Mouse (Mus musculus) liver, embryonic 16.5 days (tissue): ENCODE results near the gene Inka1. TPM values are rescaled to one million over a fixed set of nuclear protein-coding genes. Genes with fewer than 3 reads are reported as not detected.
A peak's percentile ranks its signal among the peaks of the same experiment; 100 is the strongest.

Experiments used
- ATAC-seq: fragments of 200-750 bp; cut with Nextera tagmentation; 2 replicates; pipeline ENCODE4 v1.8.0; 2017; ENCODE audit warnings: low read depth, mild to moderate bottlenecking, moderate number of reproducible peaks, moderate library complexity
- H3K27ac ChIP-seq: fragments of 300-500 bp; sonication (generic); 2 replicates; pipeline ENCODE4 v1.5.1; 2014; ENCODE audit warnings: mild to moderate bottlenecking, low read length
- H3K27me3 ChIP-seq: fragments of 300-500 bp; sonication (generic); 2 replicates; pipeline ENCODE4 v1.6.1; 2014; ENCODE audit warnings: low read depth, low read length, mixed read lengths; ENCODE audit not compliant: control insufficient read depth, insufficient read depth
- H3K36me3 ChIP-seq: fragments of 300-500 bp; sonication (generic); 2 replicates; pipeline ENCODE4 v1.6.1; 2014; ENCODE audit warnings: mild to moderate bottlenecking; ENCODE audit not compliant: control insufficient read depth, insufficient read depth
- H3K4me1 ChIP-seq: fragments of 300-500 bp; sonication (generic); 2 replicates; pipeline ENCODE4 v1.6.1; 2014; ENCODE audit warnings: low read depth, low read length, mixed read lengths; ENCODE audit not compliant: control insufficient read depth
- H3K4me2 ChIP-seq: fragments of 300-500 bp; sonication (generic); 2 replicates; pipeline ENCODE4 v1.6.1; 2014; ENCODE audit warnings: low read depth, low read length, mixed read lengths
- H3K4me3 ChIP-seq: fragments of 300-500 bp; sonication (generic); 2 replicates; pipeline ENCODE4 v1.5.1; 2014; ENCODE audit warnings: low read depth, mild to moderate bottlenecking, low read length
- H3K9ac ChIP-seq: fragments of 300-500 bp; sonication (generic); 2 replicates; pipeline ENCODE4 v1.6.1; 2014; ENCODE audit warnings: low read depth, low read length
- H3K9me3 ChIP-seq: fragments of 300-500 bp; sonication (generic); replicated peaks from 2 replicates; pipeline ENCODE4 v1.6.1; 2016; ENCODE audit warnings: low read length; ENCODE audit not compliant: control insufficient read depth
- WGBS: fragments of 180-500 bp; shearing (Covaris S2); extraction: QIAGEN DNeasy Blood & Tissue Kit; methylation state at CpG from one replicate; pipeline ENCODE4 v1.1.7; 2014; ENCODE audit not compliant: insufficient replicate concordance; 5-methylcytosine and 5-hydroxymethylcytosine counted together
- polyA plus RNA-seq: library from polyadenylated mRNA; unstranded; fragments of >200 nt; fragmentation: Nextera tagmentation; extraction: Ambion mirVana; gene quantifications from 2 replicates; pipeline ENCODE4 v1.2.1, GENCODE M21; 2015

Gene Inka1
- polyA plus RNA-seq, 1 experiment from 2014 or later, result 46.1 TPM

- whole genome bisulfite sequencing, result 79% methylated on average over 10 of the region's 10 CpGs
- Histone ChIP-seq H3K27me3 (no peaks in the 10 kb centered on the region), H3K4me1 (peaks cover 24% of the 10 kb centered on the region)
Observed at GRCm38 (mm10) chr9:107949922-107950235, 35.8 kb downstream of the Inka1 start, which contains the start of gene Traip. TSS of gene Traip (plus strand) at chr9:107950136.

DNA sequence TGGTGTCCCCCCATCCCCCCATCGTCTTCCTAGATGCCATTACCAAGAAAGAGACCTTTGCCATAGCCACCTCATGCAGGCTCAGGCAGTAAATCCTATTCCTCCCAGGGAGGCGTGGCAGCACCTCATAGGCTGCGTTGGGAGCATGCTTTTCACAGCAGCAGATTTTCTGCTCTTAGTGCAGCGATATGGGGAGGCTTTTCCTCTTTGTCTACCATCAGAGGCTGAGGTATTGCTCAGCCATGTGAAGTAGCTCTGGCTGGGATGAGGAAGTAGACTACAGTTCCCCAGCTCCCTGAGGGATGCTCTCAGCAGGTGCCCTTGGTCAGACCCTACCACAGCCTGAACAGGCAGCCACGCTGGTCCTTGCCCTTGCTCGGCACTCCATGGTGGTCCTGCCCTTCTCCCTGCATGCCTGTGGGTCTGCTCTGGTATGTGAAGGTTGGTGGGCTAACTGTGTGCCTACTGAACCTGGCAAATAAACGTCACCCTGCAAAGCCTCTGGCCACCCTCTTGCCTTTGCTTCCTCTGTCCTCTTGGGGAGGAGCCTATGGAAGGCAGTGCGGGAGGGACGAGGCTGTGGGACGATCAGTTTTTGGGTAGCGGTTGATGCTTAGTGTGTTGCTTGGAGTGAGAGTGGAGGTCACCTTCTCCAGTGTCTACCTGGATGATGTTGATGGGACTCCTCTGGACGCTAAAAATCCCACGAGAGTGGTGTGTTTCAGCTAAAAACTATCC, 36.3 kb downstream of the Inka1 start:
- no peaks in the 10 kb centered on the region for H3K36me3 ChIP-seq
- H3K4me2 ChIP-seq, result no peak overlapping the region
- no peak overlapping the region for H3K9ac ChIP-seq
- H3K27me3 ChIP-seq, result no peaks in the 10 kb centered on the region
- no peaks in the 10 kb centered on the region for H3K9me3 ChIP-seq
- H3K27ac ChIP-seq, result no peak overlapping the region
- H3K4me3 ChIP-seq, result no peak overlapping the region
- 65% methylated on average over 13 of the region's 13 CpGs for WGBS
- no peak for ATAC-seq
- peaks cover 24% of the 10 kb centered on the region for H3K4me1 ChIP-seq

More at GRCm38 (mm10) chr9:107949922-107950235, 35.8 kb downstream of the Inka1 start, which contains the start of gene Traip:
- peak within 1 kb of the TSS; percentile 70 for H3K9ac ChIP-seq
- H3K9me3 ChIP-seq, result no peaks in the 10 kb centered on the region
- no peaks in the 10 kb centered on the region for H3K36me3 ChIP-seq
- ATAC-seq, result no peak
- H3K27ac ChIP-seq, result peak within 1 kb of the TSS; percentile 59
- H3K4me2 ChIP-seq, result peak within 1 kb of the TSS; percentile 69
- H3K4me3 ChIP-seq, result peak within 1 kb of the TSS; percentile 78

DNA sequence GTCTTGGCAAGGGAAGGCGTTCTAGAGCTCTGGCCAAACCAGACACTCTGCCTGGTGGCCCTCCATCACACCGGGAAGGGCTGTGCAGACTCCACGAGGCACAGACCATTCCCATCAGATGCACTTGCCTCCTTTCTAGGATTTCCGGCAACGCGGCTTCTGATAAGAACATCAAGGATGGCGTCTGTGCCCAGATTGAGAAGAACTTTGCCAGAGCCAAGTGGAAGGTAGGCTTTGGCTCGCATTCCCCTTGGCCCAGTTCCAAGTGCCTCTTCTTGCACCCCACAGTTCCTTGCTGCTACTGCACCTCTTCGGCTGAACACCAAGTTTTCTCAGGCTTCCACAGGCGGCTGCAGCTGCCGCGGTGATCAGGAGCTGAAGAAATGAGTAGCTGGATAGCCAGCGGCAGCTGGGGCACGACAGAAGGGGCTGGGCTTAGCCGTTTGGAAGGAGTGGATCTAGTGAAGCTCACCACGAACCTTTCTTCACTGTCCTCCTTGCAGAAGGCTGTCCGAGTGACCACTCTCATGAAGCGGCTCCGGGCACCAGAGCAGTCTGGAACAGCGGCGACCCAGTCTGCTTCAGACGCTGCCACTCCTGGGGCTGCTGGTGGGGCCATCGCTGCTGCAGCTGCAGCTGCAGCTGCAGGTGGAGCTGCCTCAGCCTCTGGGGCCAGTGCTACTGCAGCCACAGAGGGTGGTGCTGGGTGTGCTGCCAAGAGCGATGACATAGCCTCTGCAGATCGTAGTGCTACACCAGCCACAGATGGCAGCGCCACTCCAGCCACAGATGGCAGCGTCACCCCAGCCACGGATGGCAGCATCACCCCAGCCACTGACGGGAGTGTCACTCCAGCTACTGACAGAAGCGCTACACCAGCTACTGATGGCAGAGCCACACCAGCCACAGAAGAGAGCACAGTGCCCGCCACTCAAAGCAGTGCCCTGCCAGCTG, 38.2 kb downstream of the Inka1 start:
- 79% methylated on average over 31 of the region's 31 CpGs for WGBS
- ATAC-seq, result no peak
- Histone ChIP-seq H3K27me3 (no peaks in the 10 kb centered on the region), H3K27ac (no peak overlapping the region), H3K4me2 (no peak overlapping the region), H3K9me3 (no peaks in the 10 kb centered on the region), H3K4me3 (no peak overlapping the region), H3K4me1 (peaks cover 19% of the 10 kb centered on the region), H3K36me3 (no peaks in the 10 kb centered on the region), H3K9ac (no peak overlapping the region)

DNA sequence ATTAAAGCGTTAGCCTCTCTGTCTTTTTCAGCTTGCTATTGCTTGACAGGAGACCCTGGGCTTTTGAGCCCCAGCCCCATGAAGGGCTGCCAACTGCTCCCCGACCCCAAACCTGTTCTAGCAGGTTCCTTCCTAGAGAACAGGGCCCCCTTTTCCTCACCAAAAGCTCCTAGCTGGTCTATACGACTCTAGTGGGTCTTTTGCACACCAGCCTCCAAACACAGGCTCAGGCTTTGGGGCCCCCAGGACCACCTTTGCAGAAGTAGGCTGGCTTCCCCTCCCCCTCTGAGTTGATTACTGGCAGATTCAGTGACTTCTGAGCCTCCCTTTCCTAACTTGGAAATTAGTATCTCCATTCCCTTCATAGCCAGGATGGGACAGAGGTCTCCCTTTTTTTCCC, 48.8 kb downstream of the Inka1 start:
- Histone ChIP-seq H3K27ac (no peak overlapping the region), H3K36me3 (no peaks in the 10 kb centered on the region), H3K4me2 (no peak overlapping the region), H3K9ac (no peak overlapping the region), H3K4me3 (no peak overlapping the region), H3K9me3 (no peaks in the 10 kb centered on the region), H3K27me3 (peaks cover 47% of the 10 kb centered on the region), H3K4me1 (peaks cover 5% of the 10 kb centered on the region)
- 26% methylated on average over 3 of the region's 3 CpGs for WGBS
- no peak for ATAC-seq

DNA sequence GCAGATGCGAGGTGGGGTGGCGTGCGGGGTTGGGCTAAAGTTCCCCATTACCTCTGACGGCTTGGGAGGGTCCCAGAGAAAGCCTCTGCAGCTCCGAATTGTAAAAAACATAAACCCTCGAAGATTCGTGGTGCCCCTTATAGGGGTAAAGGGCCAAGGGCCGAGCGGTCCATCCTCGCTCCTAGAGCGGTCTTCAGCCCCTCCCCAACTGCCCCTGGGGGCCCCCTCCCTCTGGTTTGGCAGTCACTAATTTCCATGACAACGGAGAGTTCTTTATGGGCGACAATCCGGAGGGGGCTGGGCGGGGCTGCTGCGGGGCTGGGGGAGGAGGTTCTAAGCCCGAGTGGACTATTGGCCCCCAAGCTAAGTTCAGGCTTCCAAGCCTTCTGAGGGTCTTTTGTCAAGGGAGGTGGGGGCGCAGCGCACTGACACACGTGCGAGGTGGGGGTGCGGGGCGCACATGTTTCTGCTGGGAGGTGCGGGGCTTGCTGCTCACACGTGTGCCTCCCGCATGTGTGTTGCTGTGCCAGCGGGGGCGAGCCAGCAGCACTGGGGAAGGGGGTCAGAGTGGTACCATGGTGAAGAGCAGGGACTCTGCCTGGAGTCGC, 49.4 kb downstream of the Inka1 start:
- H3K27me3 ChIP-seq, result peaks cover 47% of the 10 kb centered on the region

GRCm38 (mm10) chr9:107935790-107936214, 49.9 kb downstream of the Inka1 start:
- Histone ChIP-seq H3K9ac (no peak overlapping the region), H3K27me3 (peaks cover 47% of the 10 kb centered on the region), H3K4me2 (peak overlapping the region; percentile 51), H3K27ac (no peak overlapping the region), H3K4me3 (peak overlapping the region; percentile 34), H3K4me1 (peaks cover 5% of the 10 kb centered on the region), H3K9me3 (no peaks in the 10 kb centered on the region), H3K36me3 (no peaks in the 10 kb centered on the region)
- ATAC-seq, result no peak
- under 1% methylated on average over 41 of the region's 41 CpGs for WGBS

More for the DNA sequence above, 49.4 kb downstream of the Inka1 start:
- Histone ChIP-seq H3K4me1 (peaks cover 5% of the 10 kb centered on the region), H3K27ac (no peak overlapping the region), H3K4me2 (peak overlapping the region; percentile 51), H3K4me3 (peak overlapping the region; percentile 34), H3K36me3 (no peaks in the 10 kb centered on the region), H3K9me3 (no peaks in the 10 kb centered on the region), H3K9ac (no peak overlapping the region)
- 5% methylated on average over 29 of the region's 29 CpGs for whole genome bisulfite sequencing
- ATAC-seq, result no peak

GRCm38 (mm10) chr9:107935374-107935773, 50.3 kb downstream of the Inka1 start, which contains the start of gene Camkv:
TSS of gene Camkv (plus strand) at chr9:107935674.
- no peak within 1 kb of the TSS for H3K27ac ChIP-seq
- H3K36me3 ChIP-seq, result no peaks in the 10 kb centered on the region
- H3K9ac ChIP-seq, result no peak within 1 kb of the TSS
- ATAC-seq, result no peak
- H3K4me3 ChIP-seq, result peak within 1 kb of the TSS; percentile 34
- H3K27me3 ChIP-seq, result peaks cover 44% of the 10 kb centered on the region
- H3K4me2 ChIP-seq, result peak within 1 kb of the TSS; percentile 51
- H3K4me1 ChIP-seq, result peaks cover 5% of the 10 kb centered on the region
- no peaks in the 10 kb centered on the region for H3K9me3 ChIP-seq
- WGBS, result 29% methylated on average over 3 of the region's 3 CpGs
